8 mouse cellular contexts compared by ENCODE assay signal in genomic region chr12:85374561-85375272, GRCm38 (mm10). TPM values are rescaled to one million over a fixed set of nuclear protein-coding genes. Genes with fewer than 3 reads are reported as not detected.
DNase-seq lines count a peak whose midpoint lies in the region; ATAC-seq lines count a peak whose summit lies in the region.

TSS of gene Tmed10 (minus strand) at chr12:85374847.

- ATAC-seq in megakaryocyte progenitor cell, adult 5-6 weeks (replicated peaks; ENCODE audit: poor library complexity), result peak; percentile 83

- peak; percentile 94 for DNase-seq in adipocyte (ENCODE audit: low spot score)
- DNase-seq in embryo, embryonic 10 days (ENCODE audit: low spot score), result peak; percentile 94
- peak; percentile 85 for DNase-seq in gastrocnemius, postnatal 10 days
- peak; percentile 96 for DNase-seq in induced T-regulatory cell, adult 2 months (ENCODE audit: low read depth)
- peak; percentile 83 to 94 for DNase-seq in left cerebral cortex, adult 9 months (ENCODE audit: low spot score in 2 of 2)
- DNase-seq in right cerebral cortex, postnatal 14 days, result peak; percentile 85
- DNase-seq in urinary bladder, postnatal 36 days (ENCODE audit: low spot score in 2 of 2), result peak; percentile 81 to 90

RNA-seq across cellular contexts. Expression of gene Tmed10, which starts in this region (rescaled TPM):
- 100 to 1,000 TPM; 149 to 160 TPM for total RNA-seq in gastrocnemius, postnatal 10 days (2021)
- 327 and 328 TPM in 2 replicates for total RNA-seq in megakaryocyte progenitor cell, adult 5-6 weeks (2015)
- 142 and 176 TPM in 2 replicates for total RNA-seq in megakaryocyte progenitor cell, adult 5-6 weeks (2017)

Comparison
In these comparisons a context has a peak if more than half of its experiments do, and no peak if none do; other contexts are left out.
1. Peak in every context shown above with its lines: DNase-seq and ATAC-seq.